Mouse (Mus musculus): ENCODE data around the gene Tspo2.

DNA sequence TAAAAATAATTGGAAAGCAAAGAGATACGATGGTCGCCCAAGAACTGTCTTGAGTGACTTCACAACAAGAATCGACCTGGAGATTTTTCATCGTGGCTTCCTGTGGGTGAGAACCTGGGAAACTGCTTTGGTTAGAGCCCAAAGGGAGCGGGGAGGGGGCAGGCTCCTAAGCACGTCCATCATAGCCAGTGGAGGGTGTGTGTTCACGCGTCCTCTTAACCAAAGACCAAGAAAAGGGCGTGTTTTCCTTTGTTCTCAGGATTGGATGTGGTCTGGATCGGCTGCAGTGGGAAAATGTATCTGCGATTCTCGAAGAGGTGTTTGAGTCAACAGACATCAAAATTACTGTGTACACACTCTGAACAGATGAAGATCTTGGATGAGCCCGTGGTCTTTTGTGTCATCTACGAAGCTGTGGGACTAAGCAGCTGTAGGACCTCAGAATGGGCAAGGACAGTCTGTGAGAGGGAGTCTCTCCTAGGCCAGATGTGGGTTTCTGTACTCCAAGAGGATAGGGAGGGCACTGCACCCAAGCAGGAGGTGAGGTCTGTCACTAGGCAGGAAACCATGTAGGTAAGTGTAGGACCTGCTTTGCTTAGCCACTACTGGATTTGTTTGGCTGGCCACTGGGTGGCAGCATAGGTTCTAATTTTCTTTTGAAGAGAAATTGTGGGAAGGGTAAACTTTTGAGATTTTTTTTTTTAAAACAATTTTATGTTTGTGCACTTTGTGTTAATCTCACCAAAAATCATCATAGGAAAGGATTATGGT is 34.7 kb downstream of the Tspo2 start:
- TF ChIP-seq CTCF (IDR thresholded peaks at IDR 0.05) (peak; percentile 75), EP300 (IDR thresholded peaks at IDR 0.05) (no peak)

Measured in lung, postnatal 0 days (tissue).